Mouse (Mus musculus): ENCODE measurements around the gene Tfb1m. TPM values are rescaled to one million over a fixed set of nuclear protein-coding genes. Genes with fewer than 3 reads are reported as not detected.

The Tfb1m gene
- polyA plus RNA-seq, 1 experiment from 2014 or later = 10.1 TPM

GRCm38 (mm10) chr17:3490216-3490895 lies 67.2 kb downstream of the Tfb1m start:
- H3K36me3 ChIP-seq (ENCODE audit: control insufficient read depth, insufficient read depth) = no peaks in the 10 kb centered on the region
- WGBS (ENCODE audit: insufficient replicate concordance) = 61% methylated on average over 11 of the region's 11 CpGs
- H3K4me3 ChIP-seq (ENCODE audit: low read depth, low read length) = no peak overlapping the region
- H3K4me2 ChIP-seq (ENCODE audit: low read depth, low read length) = no peak overlapping the region
- H3K9me3 ChIP-seq (replicated peaks; ENCODE audit: control insufficient read depth, low read length) = no peaks in the 10 kb centered on the region
- no peak overlapping the region for H3K27ac ChIP-seq (ENCODE audit: low read length)
- H3K9ac ChIP-seq (ENCODE audit: low read depth, low read length) = no peak overlapping the region
- H3K27me3 ChIP-seq (ENCODE audit: control insufficient read depth, insufficient read depth, low read depth, low read length) = no peaks in the 10 kb centered on the region
- no peak for ATAC-seq (ENCODE audit: low read depth)
- H3K4me1 ChIP-seq (ENCODE audit: control insufficient read depth, low read depth, low read length) = no peaks in the 10 kb centered on the region; the same call in 1 of the 2 replicates

GRCm38 (mm10) chr17:3487721-3488601 lies 69.6 kb downstream of the Tfb1m start:
- H3K36me3 ChIP-seq (ENCODE audit: control insufficient read depth, insufficient read depth) = no peaks in the 10 kb centered on the region
- WGBS (ENCODE audit: insufficient replicate concordance) = 46% methylated on average over 12 of the region's 12 CpGs
- ATAC-seq (ENCODE audit: low read depth) = no peak; the same call in 1 of the 2 replicates
- no peak overlapping the region for H3K4me2 ChIP-seq (ENCODE audit: low read depth, low read length)
- H3K4me1 ChIP-seq (ENCODE audit: control insufficient read depth, low read depth, low read length) = no peaks in the 10 kb centered on the region; the same call in 1 of the 2 replicates
- H3K9ac ChIP-seq (ENCODE audit: low read depth, low read length) = no peak overlapping the region
- H3K27me3 ChIP-seq (ENCODE audit: control insufficient read depth, insufficient read depth, low read depth, low read length) = no peaks in the 10 kb centered on the region
- H3K9me3 ChIP-seq (replicated peaks; ENCODE audit: control insufficient read depth, low read length) = no peaks in the 10 kb centered on the region
- H3K4me3 ChIP-seq (ENCODE audit: low read depth, low read length) = no peak overlapping the region
- no peak overlapping the region for H3K27ac ChIP-seq (ENCODE audit: low read length)

- Histone ChIP-seq H3K4me2 (ENCODE audit: low read depth, low read length) (no peak overlapping the region), H3K9me3 (replicated peaks; ENCODE audit: control insufficient read depth, low read length) (no peaks in the 10 kb centered on the region), H3K27me3 (ENCODE audit: control insufficient read depth, insufficient read depth, low read depth, low read length) (no peaks in the 10 kb centered on the region), H3K27ac (ENCODE audit: low read length) (no peak overlapping the region), H3K9ac (ENCODE audit: low read depth, low read length) (no peak overlapping the region), H3K36me3 (ENCODE audit: control insufficient read depth, insufficient read depth) (no peaks in the 10 kb centered on the region), H3K4me3 (ENCODE audit: low read depth, low read length) (no peak overlapping the region), H3K4me1 (ENCODE audit: control insufficient read depth, low read depth, low read length) (no peaks in the 10 kb centered on the region; the same call in 1 of the 2 replicates)
- no peak for ATAC-seq (ENCODE audit: low read depth)
- 76% methylated on average over 4 of the region's 4 CpGs for WGBS (ENCODE audit: insufficient replicate concordance)
Observed at GRCm38 (mm10) chr17:3487211-3487610, 70.4 kb downstream of the Tfb1m start.

- no peaks in the 10 kb centered on the region for H3K27me3 ChIP-seq (ENCODE audit: control insufficient read depth, insufficient read depth, low read depth, low read length)
- H3K9me3 ChIP-seq (replicated peaks; ENCODE audit: control insufficient read depth, low read length) = no peaks in the 10 kb centered on the region
- H3K4me2 ChIP-seq (ENCODE audit: low read depth, low read length) = no peak overlapping the region
- no peak overlapping the region for H3K9ac ChIP-seq (ENCODE audit: low read depth, low read length)
- WGBS (ENCODE audit: insufficient replicate concordance) = 73% methylated on average over 7 of the region's 7 CpGs
- no peaks in the 10 kb centered on the region for H3K36me3 ChIP-seq (ENCODE audit: control insufficient read depth, insufficient read depth)
- no peaks in the 10 kb centered on the region; the same call in 1 of the 2 replicates for H3K4me1 ChIP-seq (ENCODE audit: control insufficient read depth, low read depth, low read length)
- ATAC-seq (ENCODE audit: low read depth) = no peak
- no peak overlapping the region for H3K27ac ChIP-seq (ENCODE audit: low read length)
- no peak overlapping the region for H3K4me3 ChIP-seq (ENCODE audit: low read depth, low read length)
Observed at GRCm38 (mm10) chr17:3485851-3486250, 71.7 kb downstream of the Tfb1m start.

GRCm38 (mm10) chr17:3483091-3483490 lies 74.5 kb downstream of the Tfb1m start:
- Histone ChIP-seq H3K4me1 (ENCODE audit: control insufficient read depth, low read depth, low read length) (no peaks in the 10 kb centered on the region), H3K9ac (ENCODE audit: low read depth, low read length) (no peak overlapping the region), H3K36me3 (ENCODE audit: control insufficient read depth, insufficient read depth) (no peaks in the 10 kb centered on the region), H3K27me3 (ENCODE audit: control insufficient read depth, insufficient read depth, low read depth, low read length) (no peaks in the 10 kb centered on the region), H3K4me3 (ENCODE audit: low read depth, low read length) (no peak overlapping the region), H3K27ac (ENCODE audit: low read length) (no peak overlapping the region), H3K4me2 (ENCODE audit: low read depth, low read length) (no peak overlapping the region), H3K9me3 (replicated peaks; ENCODE audit: control insufficient read depth, low read length) (no peaks in the 10 kb centered on the region)
- WGBS (ENCODE audit: insufficient replicate concordance) = 56% methylated on average over 8 of the region's 8 CpGs
- no peak for ATAC-seq (ENCODE audit: low read depth)

GRCm38 (mm10) chr17:3481576-3482575 lies 75.7 kb downstream of the Tfb1m start:
- H3K4me2 ChIP-seq (ENCODE audit: low read depth, low read length) = no peak overlapping the region
- H3K27ac ChIP-seq (ENCODE audit: low read length) = no peak overlapping the region
- no peak for ATAC-seq (ENCODE audit: low read depth)
- no peak overlapping the region for H3K4me3 ChIP-seq (ENCODE audit: low read depth, low read length)
- H3K9ac ChIP-seq (ENCODE audit: low read depth, low read length) = no peak overlapping the region
- WGBS (ENCODE audit: insufficient replicate concordance) = 47% methylated on average over 7 of the region's 7 CpGs
- no peaks in the 10 kb centered on the region for H3K4me1 ChIP-seq (ENCODE audit: control insufficient read depth, low read depth, low read length)
- H3K9me3 ChIP-seq (replicated peaks; ENCODE audit: control insufficient read depth, low read length) = no peaks in the 10 kb centered on the region
- no peaks in the 10 kb centered on the region for H3K36me3 ChIP-seq (ENCODE audit: control insufficient read depth, insufficient read depth)
- H3K27me3 ChIP-seq (ENCODE audit: control insufficient read depth, insufficient read depth, low read depth, low read length) = no peaks in the 10 kb centered on the region

- H3K27me3 ChIP-seq (ENCODE audit: control insufficient read depth, insufficient read depth, low read depth, low read length) = no peaks in the 10 kb centered on the region
- ATAC-seq (ENCODE audit: low read depth) = no peak
- no peak overlapping the region for H3K4me2 ChIP-seq (ENCODE audit: low read depth, low read length)
- WGBS (ENCODE audit: insufficient replicate concordance) = 50% methylated on average over 2 of the region's 2 CpGs
- H3K9me3 ChIP-seq (replicated peaks; ENCODE audit: control insufficient read depth, low read length) = no peaks in the 10 kb centered on the region
- no peak overlapping the region for H3K27ac ChIP-seq (ENCODE audit: low read length)
- H3K4me1 ChIP-seq (ENCODE audit: control insufficient read depth, low read depth, low read length) = no peaks in the 10 kb centered on the region
- no peak overlapping the region for H3K9ac ChIP-seq (ENCODE audit: low read depth, low read length)
- no peaks in the 10 kb centered on the region for H3K36me3 ChIP-seq (ENCODE audit: control insufficient read depth, insufficient read depth)
- H3K4me3 ChIP-seq (ENCODE audit: low read depth, low read length) = no peak overlapping the region
Observed at GRCm38 (mm10) chr17:3476546-3476945, 81.0 kb downstream of the Tfb1m start.

GRCm38 (mm10) chr17:3472018-3472417 lies 85.6 kb downstream of the Tfb1m start:
- no peaks in the 10 kb centered on the region for H3K27me3 ChIP-seq (ENCODE audit: control insufficient read depth, insufficient read depth, low read depth, low read length)
- H3K4me2 ChIP-seq (ENCODE audit: low read depth, low read length) = no peak overlapping the region
- no peak overlapping the region for H3K27ac ChIP-seq (ENCODE audit: low read length)
- H3K36me3 ChIP-seq (ENCODE audit: control insufficient read depth, insufficient read depth) = no peaks in the 10 kb centered on the region
- H3K9me3 ChIP-seq (replicated peaks; ENCODE audit: control insufficient read depth, low read length) = no peaks in the 10 kb centered on the region
- no peaks in the 10 kb centered on the region for H3K4me1 ChIP-seq (ENCODE audit: control insufficient read depth, low read depth, low read length)
- no peak for ATAC-seq (ENCODE audit: low read depth)
- 59% methylated on average over 6 of the region's 6 CpGs for WGBS (ENCODE audit: insufficient replicate concordance)
- no peak overlapping the region for H3K4me3 ChIP-seq (ENCODE audit: low read depth, low read length)
- no peak overlapping the region for H3K9ac ChIP-seq (ENCODE audit: low read depth, low read length)
